Mouse (Mus musculus) lung, postnatal 14 days (tissue): ENCODE results near the gene Trdmt1.
"Not testable (repeated sequence)": the region's sequence is repeated elsewhere in the genome, so short reads cannot be mapped to it uniquely, and the experiment has no call there.

Experiments used
- DNase-seq: peaks from one replicate; pipeline ENCODE4 v3.0.0; 2021

Gene Trdmt1

GRCm38 (mm10) chr2:13544193-13544824 lies at the start of gene Trdmt1:
TSS of gene Trdmt1 (minus strand) at chr2:13544668.
- peak; percentile 83 for DNase-seq

DNA sequence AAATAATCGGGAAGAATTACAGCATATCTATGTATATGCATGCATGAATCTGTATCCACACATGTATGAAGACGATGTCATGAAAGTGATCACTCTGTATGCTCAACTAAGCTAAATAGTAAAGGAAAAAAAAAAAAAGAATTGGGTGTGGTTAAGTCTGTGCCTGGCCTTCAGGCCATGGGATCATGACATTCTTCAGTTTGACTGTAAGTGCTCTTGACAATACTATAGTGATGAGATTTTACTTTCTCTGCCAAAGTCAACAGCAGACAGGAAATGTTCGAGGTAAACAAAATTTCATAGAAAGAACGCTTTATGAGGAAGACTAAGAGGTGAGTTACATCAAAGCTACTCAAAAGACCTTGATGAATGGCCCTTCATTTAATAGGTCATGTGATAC lies 48.9 kb upstream of the Trdmt1 start:
- no peak for DNase-seq

DNA sequence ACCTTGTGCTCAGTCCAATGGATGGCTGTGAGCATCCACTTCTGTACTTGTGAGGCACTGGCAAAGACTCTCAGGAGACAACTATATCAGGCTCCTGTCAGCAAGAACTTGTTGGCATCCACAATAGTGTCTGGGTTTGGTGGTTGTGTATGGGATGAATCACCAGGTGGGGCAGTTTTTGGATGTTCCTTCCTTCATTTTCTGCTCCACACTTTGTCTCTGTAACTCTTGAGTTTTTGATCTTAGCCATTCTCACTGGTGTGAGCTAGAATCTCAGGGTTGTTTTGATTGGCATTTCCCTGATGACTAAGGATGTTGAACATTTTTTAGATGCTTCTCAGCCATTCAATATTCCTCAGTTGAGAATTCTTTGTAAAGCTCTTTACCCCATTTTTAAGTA lies 39.3 kb upstream of the Trdmt1 start:
- DNase-seq, result not testable (repeated sequence)

DNA sequence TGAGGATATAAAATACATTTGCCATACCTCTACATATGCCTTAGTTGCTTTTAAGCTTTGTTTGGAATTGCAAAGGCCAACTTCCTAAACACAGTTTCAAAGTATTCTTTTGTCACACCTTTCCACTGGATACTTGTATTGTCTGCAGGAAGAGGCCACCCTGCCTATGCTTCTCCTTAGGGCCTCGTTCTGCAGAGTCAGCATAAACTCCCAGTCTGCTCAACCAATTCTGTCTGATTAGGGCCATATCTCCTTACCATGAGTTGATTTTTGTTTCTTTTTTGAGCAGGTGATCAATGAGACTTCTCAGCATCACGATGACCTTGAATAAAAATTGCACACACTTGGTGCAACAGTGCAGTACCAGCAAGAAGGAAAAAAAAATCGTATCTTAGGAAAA lies 37.7 kb upstream of the Trdmt1 start:
- DNase-seq, result no peak

DNA sequence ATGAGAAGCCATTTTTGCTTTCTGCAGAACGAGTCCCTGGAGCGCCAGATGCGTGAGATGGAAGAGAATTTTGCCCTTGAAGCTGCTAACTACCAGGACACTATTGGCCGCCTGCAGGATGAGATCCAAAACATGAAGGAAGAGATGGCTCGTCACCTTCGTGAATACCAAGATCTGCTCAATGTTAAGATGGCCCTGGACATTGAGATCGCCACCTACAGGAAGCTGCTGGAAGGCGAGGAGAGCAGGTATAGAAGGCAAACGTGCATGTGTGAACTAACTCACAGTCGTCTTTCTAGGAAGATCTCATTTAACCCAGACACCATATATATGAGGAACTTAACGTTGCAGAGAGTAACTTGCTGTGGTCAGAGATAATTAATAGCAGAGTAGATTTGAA lies 35.5 kb upstream of the Trdmt1 start:
- DNase-seq, result no peak

GRCm38 (mm10) chr2:13579315-13579714 lies 34.8 kb upstream of the Trdmt1 start:
- DNase-seq, result no peak

DNA sequence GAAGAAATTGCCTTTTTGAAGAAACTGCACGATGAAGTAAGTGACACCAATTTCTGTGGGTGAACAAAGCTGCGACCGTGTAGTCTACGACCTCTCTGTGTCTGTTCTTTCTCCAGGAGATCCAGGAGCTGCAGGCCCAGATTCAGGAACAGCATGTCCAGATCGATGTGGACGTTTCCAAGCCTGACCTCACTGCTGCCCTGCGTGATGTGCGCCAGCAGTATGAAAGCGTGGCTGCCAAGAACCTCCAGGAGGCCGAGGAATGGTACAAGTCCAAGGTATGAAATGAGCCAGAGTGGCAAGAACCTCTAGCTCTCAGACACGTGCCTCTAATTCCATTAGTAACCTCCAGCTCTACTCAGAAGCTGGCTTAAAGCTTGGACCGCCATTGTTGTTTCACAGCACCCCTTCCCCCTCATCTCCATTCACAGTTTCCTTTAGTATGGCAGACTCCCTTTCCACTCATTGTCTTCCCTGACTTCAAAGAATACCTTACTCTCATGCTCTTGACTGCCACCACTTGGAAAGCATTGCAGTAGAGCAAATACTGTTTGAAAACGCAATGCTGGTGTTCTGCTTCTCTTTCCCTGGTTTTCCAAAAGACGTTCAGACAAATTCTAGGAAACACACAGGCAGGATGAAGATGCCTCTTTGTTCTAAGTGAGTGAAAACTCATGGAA lies 34.1 kb upstream of the Trdmt1 start:
- DNase-seq, result no peak

- DNase-seq, result no peak
Measured at GRCm38 (mm10) chr2:13577399-13577798, 32.9 kb upstream of the Trdmt1 start.

DNA sequence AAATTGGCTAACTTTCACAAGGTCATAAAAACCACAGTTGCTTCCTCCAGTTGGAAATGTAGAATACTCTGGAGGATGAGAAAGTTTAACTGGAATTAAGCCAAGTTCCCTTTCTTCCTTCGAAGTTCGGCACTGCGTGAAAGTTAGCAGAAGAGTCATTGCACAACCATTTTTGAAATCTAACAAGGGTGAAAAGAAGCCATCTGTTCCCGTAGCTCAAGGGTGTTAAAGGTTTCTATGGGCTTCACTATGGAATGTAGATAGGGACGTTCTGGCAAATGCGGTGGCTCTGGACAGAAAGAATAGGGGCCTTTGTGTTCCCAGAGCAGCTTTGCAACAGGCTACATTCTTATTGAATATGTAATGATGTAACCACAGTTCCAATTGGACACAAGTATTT lies 31.5 kb upstream of the Trdmt1 start:
- DNase-seq, result no peak

- DNase-seq, result peak; percentile 84
Measured at GRCm38 (mm10) chr2:13575287-13575801, 30.9 kb upstream of the Trdmt1 start.

DNA sequence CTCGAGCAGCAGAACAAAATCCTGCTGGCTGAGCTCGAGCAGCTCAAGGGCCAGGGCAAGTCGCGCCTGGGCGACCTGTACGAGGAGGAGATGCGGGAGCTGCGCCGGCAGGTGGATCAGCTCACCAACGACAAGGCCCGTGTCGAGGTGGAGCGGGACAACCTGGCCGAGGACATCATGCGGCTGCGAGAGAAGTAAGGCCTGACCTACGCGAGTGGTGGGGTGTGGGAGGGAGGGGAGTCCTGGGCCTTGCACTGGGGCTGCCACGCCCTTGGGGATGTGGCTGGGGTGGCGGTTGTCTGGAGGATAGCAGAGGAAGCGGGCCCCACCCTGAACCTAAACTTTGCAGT lies 30.3 kb upstream of the Trdmt1 start:
- peak; percentile 65 for DNase-seq

- DNase-seq, result peak; percentile 87
Measured at GRCm38 (mm10) chr2:13574066-13574800, 29.8 kb upstream of the Trdmt1 start.

- peak; percentile 92 for DNase-seq
Measured at GRCm38 (mm10) chr2:13573408-13574065, 29.1 kb upstream of the Trdmt1 start, which contains the start of gene Vim. TSS of gene Vim (plus strand) at chr2:13573927.

DNA sequence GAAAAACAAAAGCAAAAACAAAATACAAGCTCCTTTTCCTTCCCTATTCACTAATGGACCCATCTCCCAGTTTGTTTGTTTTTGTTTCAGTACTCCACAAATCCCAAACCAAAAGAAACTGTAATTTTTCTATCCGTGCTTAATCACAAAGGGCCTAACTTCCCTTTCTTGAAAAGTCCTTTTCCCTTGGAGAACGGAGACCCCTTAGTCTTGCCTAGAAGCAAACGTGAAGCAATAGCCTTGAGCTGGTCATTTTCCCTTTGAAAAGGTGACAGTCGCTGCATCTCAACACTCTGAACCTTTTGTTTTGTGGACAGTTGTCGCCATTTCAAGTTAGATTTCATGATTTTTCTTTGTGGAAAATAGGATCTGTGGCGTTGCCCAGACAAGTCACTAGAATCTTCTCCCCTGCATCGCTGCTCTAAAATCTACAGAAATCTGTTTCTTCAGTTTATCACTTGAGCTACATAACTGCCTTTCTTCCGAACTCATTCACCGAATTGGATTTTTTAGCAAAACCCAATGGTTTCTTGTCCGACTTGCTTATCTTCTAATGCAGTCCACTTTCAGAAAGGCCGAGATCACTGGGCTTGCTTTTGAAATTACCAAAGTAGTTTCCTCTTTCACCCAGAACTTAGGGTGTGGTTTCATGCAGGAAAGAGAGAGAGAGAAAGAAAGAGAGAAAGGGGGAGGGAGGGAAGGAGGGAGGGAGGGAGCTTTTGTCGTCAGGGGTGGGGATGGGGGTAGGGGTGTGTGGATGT lies 28.4 kb upstream of the Trdmt1 start:
- no peak for DNase-seq

- DNase-seq, result no peak
Measured at GRCm38 (mm10) chr2:13572101-13572553, 27.7 kb upstream of the Trdmt1 start.

GRCm38 (mm10) chr2:13570122-13570521 lies 25.7 kb upstream of the Trdmt1 start:
- no peak for DNase-seq

- no peak for DNase-seq
Measured at GRCm38 (mm10) chr2:13560396-13560795, 15.9 kb upstream of the Trdmt1 start.

- no peak for DNase-seq
Measured at GRCm38 (mm10) chr2:13559729-13560128, 15.3 kb upstream of the Trdmt1 start.

- DNase-seq, result no peak
Measured at GRCm38 (mm10) chr2:13559303-13559702, 14.8 kb upstream of the Trdmt1 start.

DNA sequence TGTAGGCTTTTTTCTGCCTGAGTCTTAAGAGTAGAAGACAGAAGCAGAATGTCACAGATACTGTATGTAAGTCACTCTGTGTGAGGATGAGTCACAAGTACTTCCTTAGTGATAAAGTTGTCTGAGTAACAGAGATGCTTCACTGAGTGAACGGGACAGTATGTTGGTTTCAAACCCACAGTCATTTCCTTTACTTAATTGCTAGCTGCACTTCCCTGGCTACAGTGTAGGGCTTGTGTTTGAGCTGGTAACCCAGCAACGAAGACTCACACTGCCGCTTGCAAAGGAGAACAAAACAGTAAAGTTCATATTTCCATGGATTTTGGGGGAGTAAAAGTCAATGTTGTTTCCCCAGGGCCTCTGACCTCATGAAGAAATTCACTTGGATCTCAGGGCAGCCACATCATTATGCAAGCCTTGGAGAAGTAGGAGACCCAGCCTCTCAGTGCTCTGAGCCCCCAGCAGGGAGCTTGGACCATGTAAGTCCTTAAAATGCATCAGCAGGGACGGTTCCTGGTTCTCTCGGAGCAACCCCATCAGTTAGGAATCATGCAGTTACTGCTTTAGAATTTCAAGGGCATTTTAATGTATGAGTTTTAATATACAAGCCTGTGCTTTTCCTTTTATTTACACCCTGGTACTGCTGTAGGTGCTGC lies 14.3 kb upstream of the Trdmt1 start:
- DNase-seq, result no peak

GRCm38 (mm10) chr2:13557145-13558030 lies 12.9 kb upstream of the Trdmt1 start:
- DNase-seq, result no peak
